Mouse (Mus musculus): ENCODE measurements around the gene Sft2d1. TPM values are rescaled to one million over a fixed set of nuclear protein-coding genes. Genes with fewer than 3 reads are reported as not detected.
A peak's percentile ranks its signal among the peaks of the same experiment; 100 is the strongest.
"Not testable (repeated sequence)": the region's sequence is repeated elsewhere in the genome, so short reads cannot be mapped to it uniquely, and the experiment has no call there.

Sft2d1 gene
- total RNA-seq, 2 experiments from 2014 or later, result 16.0 to 21.0 TPM

GRCm38 (mm10) chr17:8302772-8303438 is 8.0 kb upstream of the Sft2d1 start:
- DNase-seq, result no peak

- DNase-seq, result no peak
Observed at GRCm38 (mm10) chr17:8303671-8304070, 7.2 kb upstream of the Sft2d1 start.

- DNase-seq, result no peak
Observed at GRCm38 (mm10) chr17:8305801-8306200, 5.1 kb upstream of the Sft2d1 start.

- no peak for DNase-seq
Observed at GRCm38 (mm10) chr17:8311751-8312150, 849 bp downstream of the Sft2d1 start.

- DNase-seq, result no peak
Observed at GRCm38 (mm10) chr17:8313976-8314375, 3.1 kb downstream of the Sft2d1 start.

- DNase-seq, result no peak
Observed at GRCm38 (mm10) chr17:8316251-8316650, 5.3 kb downstream of the Sft2d1 start.

- DNase-seq, result not testable (repeated sequence)
Observed at GRCm38 (mm10) chr17:8326877-8327276, 16.0 kb downstream of the Sft2d1 start.

- no peak for DNase-seq
Observed at GRCm38 (mm10) chr17:8328511-8329174, 17.7 kb downstream of the Sft2d1 start.

- no peak for DNase-seq
Observed at GRCm38 (mm10) chr17:8330602-8331001, 19.7 kb downstream of the Sft2d1 start.

- DNase-seq, result not testable (repeated sequence)
Observed at GRCm38 (mm10) chr17:8337159-8337558, 26.3 kb downstream of the Sft2d1 start, which contains the start of gene Prr18. TSS of gene Prr18 (plus strand) at chr17:8337459.

GRCm38 (mm10) chr17:8339666-8340374 is 28.9 kb downstream of the Sft2d1 start:
- no peak for DNase-seq

- peak; percentile 32 for DNase-seq
Observed at GRCm38 (mm10) chr17:8340407-8341359, 29.8 kb downstream of the Sft2d1 start.

GRCm38 (mm10) chr17:8341360-8341963 is 30.6 kb downstream of the Sft2d1 start:
- DNase-seq, result peak; percentile 13

- no peak for DNase-seq
Observed at GRCm38 (mm10) chr17:8342706-8343105, 31.8 kb downstream of the Sft2d1 start.

GRCm38 (mm10) chr17:8343416-8343815 is 32.5 kb downstream of the Sft2d1 start:
- no peak for DNase-seq

- no peak for DNase-seq
Observed at GRCm38 (mm10) chr17:8347765-8348285, 36.9 kb downstream of the Sft2d1 start.

GRCm38 (mm10) chr17:8348941-8349340 is 38.0 kb downstream of the Sft2d1 start:
- no peak for DNase-seq

- no peak for DNase-seq
Observed at GRCm38 (mm10) chr17:8351088-8351487, 40.2 kb downstream of the Sft2d1 start.

- no peak for DNase-seq
Observed at GRCm38 (mm10) chr17:8355692-8356091, 44.8 kb downstream of the Sft2d1 start, which contains the start of gene T2. TSS of gene T2 (plus strand) at chr17:8355992.

- no peak for DNase-seq
Observed at GRCm38 (mm10) chr17:8357498-8357897, 46.6 kb downstream of the Sft2d1 start.

GRCm38 (mm10) chr17:8360876-8361275 is 50.0 kb downstream of the Sft2d1 start:
- no peak for DNase-seq

All from gastrocnemius, postnatal 10 days (tissue).